Mouse (Mus musculus): ENCODE data around the gene Slc35d1. TPM values are rescaled to one million over a fixed set of nuclear protein-coding genes. Genes with fewer than 3 reads are reported as not detected.

Slc35d1 gene
- polyA plus RNA-seq, 1 experiment from 2014 or later = 12.8 TPM

GRCm38 (mm10) chr4:103120874-103121389, 94.0 kb downstream of the Slc35d1 start:
- Histone ChIP-seq H3K36me3 (0 out of 2 replicates have a peak, but pooled peaks cover 4% of the 10 kb centered on the region), H3K4me1 (peaks cover 15% of the 10 kb centered on the region), H3K9ac (no peak overlapping the region), H3K27ac (no peak overlapping the region), H3K4me3 (0 out of 2 replicates have a peak overlapping the region, but pooled peaks have one; percentile 95), H3K9me3 (replicated peaks) (no peaks in the 10 kb centered on the region), H3K27me3 (no peaks in the 10 kb centered on the region), H3K4me2 (replicated peaks) (peak overlapping the region; percentile 85; the same call in 1 of the 2 replicates)
- WGBS = 84% methylated on average over 9 of the region's 9 CpGs
- no peak for ATAC-seq (ENCODE audit: low FRiP score)

Other genes with a start within 250 kb of the Slc35d1 start
- gene Tctex1d1, start 236.6 kb downstream of the Slc35d1 start, polyA plus RNA-seq (2016; fragmentation: Nextera tagmentation; extraction: Ambion mirVana) = 3.6 and 4.5 TPM in 2 replicates
- gene Insl5, start 188.3 kb downstream of the Slc35d1 start, polyA plus RNA-seq (2016; fragmentation: Nextera tagmentation; extraction: Ambion mirVana) = 0.32 and 0.63 TPM in 2 replicates
- 46.1 and 47.8 TPM in 2 replicates for gene Mier1, start 100.8 kb downstream of the Slc35d1 start, polyA plus RNA-seq (2016; fragmentation: Nextera tagmentation; extraction: Ambion mirVana)
- 7.8 TPM in 2 replicates for gene Wdr78, start 100.6 kb downstream of the Slc35d1 start, polyA plus RNA-seq (2016; fragmentation: Nextera tagmentation; extraction: Ambion mirVana)
- not detected in 2 replicates for gene 4921539E11Rik, start 75.7 kb upstream of the Slc35d1 start, polyA plus RNA-seq (2016; fragmentation: Nextera tagmentation; extraction: Ambion mirVana)
- 13.1 and 13.6 TPM in 2 replicates for gene Oma1, start 98.6 kb upstream of the Slc35d1 start, polyA plus RNA-seq (2016; fragmentation: Nextera tagmentation; extraction: Ambion mirVana)